Mouse (Mus musculus) E14TG2a.4 (cell line): Measurements from ENCODE around the gene Josd2.

Experiments used
- H3K27me3 ChIP-seq: 2 replicates; pipeline ENCODE4 v1.6.1; 2014; ENCODE audit warnings: low read length, control low read depth; ENCODE audit not compliant: insufficient read depth
- H3K36me3 ChIP-seq: 2 replicates; pipeline ENCODE4 v1.6.1; 2014; ENCODE audit warnings: low read length, control low read depth; ENCODE audit not compliant: insufficient read depth
- H3K4me1 ChIP-seq: replicated peaks from 2 replicates; pipeline ENCODE4 v1.6.1; 2014; ENCODE audit warnings: low read depth, low read length, control low read depth
- H3K4me3 ChIP-seq: replicated peaks from 2 replicates; pipeline ENCODE4 v1.5.1; 2014; ENCODE audit warnings: mild to moderate bottlenecking, low read length
- H3K9me3 ChIP-seq: 2 replicates; pipeline ENCODE4 v1.6.1; 2014; ENCODE audit warnings: low read length, control low read depth
- CTCF ChIP-seq: conservative IDR thresholded peaks from 2 replicates; pipeline ENCODE4 v1.5.1; 2014; ENCODE audit warnings: low read length
- NANOG ChIP-seq: IDR thresholded peaks from 2 replicates; pipeline ENCODE4 v1.6.1; 2014; ENCODE audit warnings: borderline replicate concordance, low read length, mixed read lengths
- POU5F1 ChIP-seq: IDR thresholded peaks from 2 replicates; pipeline ENCODE4 v1.6.1; 2014; ENCODE audit warnings: low read length, borderline replicate concordance

Gene Josd2

GRCm38 (mm10) chr7:44443268-44444173 is 24.3 kb upstream of the Josd2 start:
- H3K9me3 ChIP-seq: no peaks in the 10 kb centered on the region
- peaks cover 43% of the 10 kb centered on the region for H3K4me1 ChIP-seq
- H3K27me3 ChIP-seq: peaks cover 85% of the 10 kb centered on the region
- H3K4me3 ChIP-seq: peak overlapping the region; percentile 55
- no peaks in the 10 kb centered on the region for H3K36me3 ChIP-seq
- no peak for TF ChIP-seq CTCF
- TF ChIP-seq NANOG: no peak
- no peak for TF ChIP-seq POU5F1

- Histone ChIP-seq H3K36me3 (no peaks in the 10 kb centered on the region), H3K4me3 (peak overlapping the region; percentile 51), H3K4me1 (peaks cover 43% of the 10 kb centered on the region), H3K9me3 (no peaks in the 10 kb centered on the region), H3K27me3 (peaks cover 77% of the 10 kb centered on the region)
- TF ChIP-seq NANOG (no peak), POU5F1 (no peak), CTCF (no peak)
Measured at GRCm38 (mm10) chr7:44444886-44445527, 22.8 kb upstream of the Josd2 start.

- no peaks in the 10 kb centered on the region for H3K36me3 ChIP-seq
- H3K4me1 ChIP-seq: peaks cover 43% of the 10 kb centered on the region
- peaks cover 72% of the 10 kb centered on the region for H3K27me3 ChIP-seq
- TF ChIP-seq POU5F1 (no peak), CTCF (no peak)
- H3K4me3 ChIP-seq: peak overlapping the region; percentile 51
- H3K9me3 ChIP-seq: no peaks in the 10 kb centered on the region
Measured at GRCm38 (mm10) chr7:44445528-44445923, 22.3 kb upstream of the Josd2 start.

- TF ChIP-seq CTCF (no peak), POU5F1 (no peak), NANOG (no peak)
Measured at GRCm38 (mm10) chr7:44446070-44446855, 21.5 kb upstream of the Josd2 start.

GRCm38 (mm10) chr7:44453256-44453655 is 14.5 kb upstream of the Josd2 start:
- TF ChIP-seq CTCF: no peak
- TF ChIP-seq NANOG: no peak
- no peak for TF ChIP-seq POU5F1
- Histone ChIP-seq H3K4me1 (peaks cover 6% of the 10 kb centered on the region; the same call in 1 of the 2 replicates), H3K36me3 (no peaks in the 10 kb centered on the region), H3K9me3 (no peaks in the 10 kb centered on the region), H3K4me3 (no peak overlapping the region), H3K27me3 (peaks cover 28% of the 10 kb centered on the region)

More at GRCm38 (mm10) chr7:44446070-44446855, 21.5 kb upstream of the Josd2 start:
- no peaks in the 10 kb centered on the region for H3K9me3 ChIP-seq
- H3K4me1 ChIP-seq: peaks cover 43% of the 10 kb centered on the region
- H3K36me3 ChIP-seq: no peaks in the 10 kb centered on the region
- H3K4me3 ChIP-seq: no peak overlapping the region
- H3K27me3 ChIP-seq: peaks cover 65% of the 10 kb centered on the region

GRCm38 (mm10) chr7:44456302-44456701 is 11.5 kb upstream of the Josd2 start:
- no peaks in the 10 kb centered on the region for H3K36me3 ChIP-seq
- peaks cover 52% of the 10 kb centered on the region for H3K27me3 ChIP-seq
- no peak for TF ChIP-seq POU5F1
- no peak for TF ChIP-seq NANOG
- TF ChIP-seq CTCF: no peak
- H3K9me3 ChIP-seq: no peaks in the 10 kb centered on the region
- peaks cover 13% of the 10 kb centered on the region for H3K4me1 ChIP-seq
- H3K4me3 ChIP-seq: no peak overlapping the region

GRCm38 (mm10) chr7:44460067-44460466 is 7.7 kb upstream of the Josd2 start:
- H3K27me3 ChIP-seq: peaks cover 74% of the 10 kb centered on the region
- no peak overlapping the region for H3K4me3 ChIP-seq
- peaks cover 28% of the 10 kb centered on the region for H3K4me1 ChIP-seq
- TF ChIP-seq CTCF (no peak), NANOG (no peak), POU5F1 (no peak)
- H3K9me3 ChIP-seq: no peaks in the 10 kb centered on the region
- no peaks in the 10 kb centered on the region for H3K36me3 ChIP-seq
